9 mouse cellular contexts compared by ENCODE assay signal in the genomic region with DNA sequence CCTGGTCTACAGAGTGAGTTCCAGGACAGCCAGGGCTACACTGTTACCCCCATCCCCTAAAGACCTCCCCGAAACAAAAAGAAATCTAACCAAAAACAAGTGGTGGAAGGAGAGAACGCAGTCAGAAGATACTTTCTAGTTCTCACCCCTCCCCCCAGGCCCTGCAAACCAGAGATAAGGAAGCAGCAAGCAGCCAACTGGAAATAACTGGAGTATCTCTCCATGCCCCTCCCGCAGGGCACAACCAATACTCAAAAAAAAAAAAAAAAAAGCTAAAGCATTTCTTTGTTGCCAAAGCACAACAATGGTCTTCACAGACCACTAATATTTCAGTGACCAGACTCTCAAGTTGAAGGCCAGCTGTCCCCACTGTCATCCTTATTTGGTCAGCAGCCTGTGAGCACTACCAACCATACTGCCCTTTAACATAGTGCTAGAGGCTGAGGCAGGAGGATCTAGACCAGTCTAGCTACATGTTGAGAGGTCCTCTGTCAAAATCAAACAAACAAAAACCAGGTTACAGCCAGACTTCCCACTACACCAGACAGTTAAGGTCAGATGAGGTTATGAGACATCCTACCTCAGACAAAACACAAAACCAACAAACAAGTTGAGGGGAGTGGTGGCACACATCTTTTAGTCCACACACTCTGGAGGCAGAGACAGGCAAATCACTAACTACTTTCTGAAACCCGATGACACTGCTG. TPM values are rescaled to one million over a fixed set of nuclear protein-coding genes. Genes with fewer than 3 reads are reported as not detected.
A peak's percentile ranks its signal among the peaks of the same experiment; 100 is the strongest.
DNase-seq lines count a peak whose midpoint lies in the region; ATAC-seq and TF ChIP-seq lines count a peak whose summit lies in the region.
"Had no signal": no experiment of that assay in that cellular context is flagged by ENCODE, and none has a peak within 500 bp of the region (broad histone marks: within the 10 kb centered on the region; RNA-seq: fewer than 3 reads in every experiment).

No protein-coding gene starts in this region.

- 79% methylated on average over 4 of the region's 4 CpGs for WGBS in forebrain, embryonic 11.5 days
- WGBS in forebrain, postnatal 0 days: 75% methylated on average over 4 of the region's 4 CpGs
- WGBS in stomach, embryonic 16.5 days: 65% methylated on average over 4 of the region's 4 CpGs
- WGBS in stomach, postnatal 0 days: 71% methylated on average over 4 of the region's 4 CpGs

- H3K4me1 ChIP-seq in forebrain, embryonic 11.5 days (replicated peaks; ENCODE audit: control insufficient read depth, insufficient read depth, low read length): peaks cover 10% of the 10 kb centered on the region; the same call in 1 of the 2 replicates
- peaks cover 9% of the 10 kb centered on the region for H3K4me1 ChIP-seq in forebrain, postnatal 0 days (ENCODE audit: insufficient read depth)
- peaks cover 21% of the 10 kb centered on the region for H3K4me1 ChIP-seq in stomach, embryonic 16.5 days (ENCODE audit: control insufficient read depth, insufficient read depth, low read length)
- no peaks in the 10 kb centered on the region for H3K4me1 ChIP-seq in stomach, postnatal 0 days (replicated peaks; ENCODE audit: control insufficient read depth, insufficient read depth)

- no peak overlapping the region for H3K27ac ChIP-seq in forebrain, embryonic 11.5 days (ENCODE audit: low read depth, low read length)
- no peak overlapping the region for H3K27ac ChIP-seq in forebrain, postnatal 0 days (ENCODE audit: low read depth, low read length)
- H3K27ac ChIP-seq in stomach, embryonic 16.5 days (ENCODE audit: low read length): no peak overlapping the region
- H3K27ac ChIP-seq in stomach, postnatal 0 days (replicated peaks): no peak overlapping the region

- peaks cover 7% of the 10 kb centered on the region for H3K36me3 ChIP-seq in forebrain, embryonic 11.5 days (ENCODE audit: control insufficient read depth, insufficient read depth, low read length)
- H3K36me3 ChIP-seq in forebrain, postnatal 0 days (ENCODE audit: insufficient read depth): peaks cover 38% of the 10 kb centered on the region
- H3K36me3 ChIP-seq in stomach, embryonic 16.5 days (ENCODE audit: control insufficient read depth, insufficient read depth, low read length): peaks cover 6% of the 10 kb centered on the region; the same call in 1 of the 2 replicates
- H3K36me3 ChIP-seq in stomach, postnatal 0 days (ENCODE audit: control insufficient read depth, insufficient read depth, low read length): peaks cover 11% of the 10 kb centered on the region

- H3K9ac ChIP-seq in forebrain, embryonic 11.5 days (ENCODE audit: low read length): no peak overlapping the region
- no peak overlapping the region for H3K9ac ChIP-seq in forebrain, postnatal 0 days
- H3K9ac ChIP-seq in stomach, embryonic 16.5 days (ENCODE audit: low read length): peak overlapping the region; percentile 19; the same call in 1 of the 2 replicates
- no peak overlapping the region for H3K9ac ChIP-seq in stomach, postnatal 0 days (ENCODE audit: low read length)

- H3K27me3 ChIP-seq in forebrain, embryonic 11.5 days (ENCODE audit: control insufficient read depth, insufficient read depth, low read length): no peaks in the 10 kb centered on the region
- H3K27me3 ChIP-seq in forebrain, postnatal 0 days (ENCODE audit: insufficient read depth, low read length): no peaks in the 10 kb centered on the region
- H3K27me3 ChIP-seq in stomach, embryonic 16.5 days (ENCODE audit: control insufficient read depth, insufficient read depth, low read length): no peaks in the 10 kb centered on the region
- H3K27me3 ChIP-seq in stomach, postnatal 0 days (ENCODE audit: control insufficient read depth, insufficient read depth, low read length): no peaks in the 10 kb centered on the region

- ATAC-seq in forebrain, embryonic 11.5 days (replicated peaks; ENCODE audit: low FRiP score): no peak
- no peak for ATAC-seq in forebrain, postnatal 0 days
- no peak for ATAC-seq in stomach, embryonic 16.5 days (ENCODE audit: insufficient read depth, low FRiP score)
- ATAC-seq in stomach, postnatal 0 days (ENCODE audit: low FRiP score, low TSS enrichment): no peak
- ATAC-seq in megakaryocyte progenitor cell, adult 5-6 weeks (replicated peaks; ENCODE audit: poor library complexity): peak; percentile 72

- H3K4me3 ChIP-seq in forebrain, embryonic 11.5 days (ENCODE audit: low read depth, low read length): no peak overlapping the region
- H3K4me3 ChIP-seq in forebrain, postnatal 0 days (ENCODE audit: low read depth, low read length): no peak overlapping the region
- H3K4me3 ChIP-seq in stomach, embryonic 16.5 days (replicated peaks; ENCODE audit: low read length): no peak overlapping the region
- no peak overlapping the region for H3K4me3 ChIP-seq in stomach, postnatal 0 days (ENCODE audit: low read depth, low read length)

- no peak for TF ChIP-seq CTCF in forebrain, postnatal 0 days (IDR thresholded peaks at IDR 0.05; ENCODE audit: low read depth)
- TF ChIP-seq CTCF in stomach, postnatal 0 days (IDR thresholded peaks at IDR 0.05; ENCODE audit: low read depth): no peak

- no peak for DNase-seq in forebrain, embryonic 11.5 days (ENCODE audit: low spot score)
- no peak for DNase-seq in forebrain, postnatal 0 days
- no peak for DNase-seq in stomach, postnatal 0 days (ENCODE audit: low spot score)
- no peak for DNase-seq in kidney, adult 18-20 months
- no peak for DNase-seq in B cell, adult 2 months
- no peak for DNase-seq in thymus, postnatal 10 days (ENCODE audit: low spot score in 2 of 2)
- DNase-seq: cerebellum, adult 18-20 months had no signal

- H3K9me3 ChIP-seq in forebrain, embryonic 11.5 days (ENCODE audit: control insufficient read depth, low read length): no peaks in the 10 kb centered on the region
- no peaks in the 10 kb centered on the region for H3K9me3 ChIP-seq in forebrain, postnatal 0 days (ENCODE audit: low read length)
- H3K9me3 ChIP-seq in stomach, embryonic 16.5 days (replicated peaks; ENCODE audit: control insufficient read depth, low read length): no peaks in the 10 kb centered on the region
- no peaks in the 10 kb centered on the region for H3K9me3 ChIP-seq in stomach, postnatal 0 days (ENCODE audit: control insufficient read depth, low read length)

- peak overlapping the region; percentile 12; the same call in 1 of the 2 replicates for H3K4me2 ChIP-seq in forebrain, embryonic 11.5 days (ENCODE audit: low read depth, low read length, severe bottlenecking)
- no peak overlapping the region for H3K4me2 ChIP-seq in forebrain, postnatal 0 days (ENCODE audit: low read depth)
- H3K4me2 ChIP-seq in stomach, embryonic 16.5 days (ENCODE audit: low read depth, low read length): peak overlapping the region; percentile 84; the same call in 1 of the 2 replicates
- no peak overlapping the region for H3K4me2 ChIP-seq in stomach, postnatal 0 days (replicated peaks; ENCODE audit: low read depth)

- no peak for TF ChIP-seq EP300 in stomach, postnatal 0 days (optimal IDR thresholded peaks at IDR 0.05)

RNA-seq across cellular contexts. Expression of gene Stoml2, which starts 6.5 kb away (rescaled TPM):
- 378 and 409 TPM in 2 replicates for polyA plus RNA-seq in forebrain, embryonic 11.5 days (2014; fragmentation: Nextera tagmentation; extraction: Ambion mirVana)
- 94.4 and 120 TPM in 2 replicates for total RNA-seq in forebrain, postnatal 0 days (2014; rRNA removed)
- polyA plus RNA-seq in forebrain, postnatal 0 days (2015; fragmentation: Nextera tagmentation; extraction: Ambion mirVana): 233 and 240 TPM in 2 replicates
- 263 and 272 TPM in 2 replicates for polyA plus RNA-seq in stomach, embryonic 16.5 days (2015; fragmentation: Nextera tagmentation; extraction: Ambion mirVana)
- 151 and 157 TPM in 2 replicates for polyA plus RNA-seq in stomach, postnatal 0 days (2015; fragmentation: Nextera tagmentation; extraction: Ambion mirVana)
- total RNA-seq in megakaryocyte progenitor cell, adult 5-6 weeks (2015): 127 and 153 TPM in 2 replicates
- total RNA-seq in megakaryocyte progenitor cell, adult 5-6 weeks (2017): 114 and 168 TPM in 2 replicates

RNA-seq across cellular contexts. Expression of gene Fam214b, which starts 8.0 kb away (rescaled TPM):
- 28.1 and 28.9 TPM in 2 replicates for polyA plus RNA-seq in forebrain, embryonic 11.5 days (2014; fragmentation: Nextera tagmentation; extraction: Ambion mirVana)
- 35.7 and 42.3 TPM in 2 replicates for total RNA-seq in forebrain, postnatal 0 days (2014; rRNA removed)
- polyA plus RNA-seq in forebrain, postnatal 0 days (2015; fragmentation: Nextera tagmentation; extraction: Ambion mirVana): 23.4 and 30.9 TPM in 2 replicates
- 12.9 and 13.5 TPM in 2 replicates for polyA plus RNA-seq in stomach, embryonic 16.5 days (2015; fragmentation: Nextera tagmentation; extraction: Ambion mirVana)
- polyA plus RNA-seq in stomach, postnatal 0 days (2015; fragmentation: Nextera tagmentation; extraction: Ambion mirVana): 9.0 and 10.0 TPM in 2 replicates
- 1.3 and 2.0 TPM in 2 replicates for total RNA-seq in megakaryocyte progenitor cell, adult 5-6 weeks (2015)
- 1.5 and 2.0 TPM in 2 replicates for total RNA-seq in megakaryocyte progenitor cell, adult 5-6 weeks (2017)

RNA-seq across cellular contexts. Expression of gene Pigo, which starts 12.4 kb away (rescaled TPM):
- 25.8 and 26.1 TPM in 2 replicates for polyA plus RNA-seq in forebrain, embryonic 11.5 days (2014; fragmentation: Nextera tagmentation; extraction: Ambion mirVana)
- 15.6 and 20.3 TPM in 2 replicates for total RNA-seq in forebrain, postnatal 0 days (2014; rRNA removed)
- 16.5 and 21.9 TPM in 2 replicates for polyA plus RNA-seq in forebrain, postnatal 0 days (2015; fragmentation: Nextera tagmentation; extraction: Ambion mirVana)
- 22.9 and 24.7 TPM in 2 replicates for polyA plus RNA-seq in stomach, embryonic 16.5 days (2015; fragmentation: Nextera tagmentation; extraction: Ambion mirVana)
- 10.3 and 11.0 TPM in 2 replicates for polyA plus RNA-seq in stomach, postnatal 0 days (2015; fragmentation: Nextera tagmentation; extraction: Ambion mirVana)
- total RNA-seq in megakaryocyte progenitor cell, adult 5-6 weeks (2015): 8.6 and 13.2 TPM in 2 replicates
- total RNA-seq in megakaryocyte progenitor cell, adult 5-6 weeks (2017): 4.7 and 8.9 TPM in 2 replicates

RNA-seq across cellular contexts. Expression of gene Unc13b, which starts 20.7 kb away (rescaled TPM):
- 22.9 and 23.0 TPM in 2 replicates for polyA plus RNA-seq in forebrain, embryonic 11.5 days (2014; fragmentation: Nextera tagmentation; extraction: Ambion mirVana)
- total RNA-seq in forebrain, postnatal 0 days (2014; rRNA removed): 52.9 and 54.7 TPM in 2 replicates
- polyA plus RNA-seq in forebrain, postnatal 0 days (2015; fragmentation: Nextera tagmentation; extraction: Ambion mirVana): 3.3 and 6.2 TPM in 2 replicates
- 7.4 and 8.3 TPM in 2 replicates for polyA plus RNA-seq in stomach, embryonic 16.5 days (2015; fragmentation: Nextera tagmentation; extraction: Ambion mirVana)
- 3.2 and 4.5 TPM in 2 replicates for polyA plus RNA-seq in stomach, postnatal 0 days (2015; fragmentation: Nextera tagmentation; extraction: Ambion mirVana)
- 0.07 TPM in 1 of 2 replicates, not detected in the other for total RNA-seq in megakaryocyte progenitor cell, adult 5-6 weeks (2015)
- 0.37 and 0.96 TPM in 2 replicates for total RNA-seq in megakaryocyte progenitor cell, adult 5-6 weeks (2017)

RNA-seq across cellular contexts. Expression of gene Fancg, which starts 27.7 kb away (rescaled TPM):
- polyA plus RNA-seq in forebrain, embryonic 11.5 days (2014; fragmentation: Nextera tagmentation; extraction: Ambion mirVana): 24.6 and 24.7 TPM in 2 replicates
- total RNA-seq in forebrain, postnatal 0 days (2014; rRNA removed): 12.8 and 21.8 TPM in 2 replicates
- polyA plus RNA-seq in forebrain, postnatal 0 days (2015; fragmentation: Nextera tagmentation; extraction: Ambion mirVana): 10.9 and 12.4 TPM in 2 replicates
- 16.5 and 17.5 TPM in 2 replicates for polyA plus RNA-seq in stomach, embryonic 16.5 days (2015; fragmentation: Nextera tagmentation; extraction: Ambion mirVana)
- 7.0 and 7.7 TPM in 2 replicates for polyA plus RNA-seq in stomach, postnatal 0 days (2015; fragmentation: Nextera tagmentation; extraction: Ambion mirVana)
- 18.3 and 19.3 TPM in 2 replicates for total RNA-seq in megakaryocyte progenitor cell, adult 5-6 weeks (2015)
- total RNA-seq in megakaryocyte progenitor cell, adult 5-6 weeks (2017): 12.3 and 17.8 TPM in 2 replicates

Comparison
In these comparisons a context has a peak if more than half of its experiments do, and no peak if none do; other contexts are left out.
1. H3K4me2 ChIP-seq: peak in forebrain, embryonic 11.5 days (single experiment) and stomach, embryonic 16.5 days (single experiment); none in forebrain, postnatal 0 days (single experiment) and stomach, postnatal 0 days (single experiment).